Mouse (Mus musculus) myocyte (in vitro differentiated cells): ENCODE data around the gene Cfap221.

Experiments used
- MAX ChIP-seq: IDR thresholded peaks from one replicate; pipeline ENCODE4 v1.6.1; 2011; ENCODE audit warnings: low read depth, mild to moderate bottlenecking, control low read depth
- MYOG ChIP-seq, 3 experiments: IDR thresholded peaks; one replicate each; pipeline ENCODE4 v1.6.1; 2011; ENCODE audit warnings: control low read depth in 2 of 3, low read depth in 2 of 3, mild to moderate bottlenecking in 2 of 3; ENCODE audit not compliant: insufficient read length in 2 of 3, control insufficient read depth in 1 of 3, insufficient read depth in 1 of 3
- POLR2A ChIP-seq: IDR thresholded peaks from one replicate; pipeline ENCODE4 v1.6.1; 2011; ENCODE audit warnings: low read depth, mild to moderate bottlenecking, control low read depth, moderate library complexity; ENCODE audit not compliant: insufficient read length

DNA sequence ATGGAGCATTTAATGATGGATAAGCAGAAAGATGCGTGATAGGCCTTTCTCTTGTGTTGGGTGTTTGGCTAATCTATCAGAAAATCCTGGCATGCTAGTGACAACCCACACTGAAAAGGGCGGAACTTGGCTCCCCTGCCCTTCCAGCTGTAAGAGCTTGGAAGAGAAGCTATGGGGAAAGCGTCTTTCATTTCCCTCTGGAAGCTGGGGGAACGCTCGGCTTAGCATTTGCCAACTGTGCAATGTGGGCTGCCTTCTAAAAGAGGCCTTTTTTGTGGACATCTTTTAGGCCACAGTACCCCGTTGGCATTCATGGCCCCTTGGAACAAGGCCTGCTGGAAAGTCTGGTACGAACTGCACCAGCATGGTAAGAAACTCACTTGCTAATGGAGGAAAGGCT, 118.1 kb downstream of the Cfap221 start:
- no peak for TF ChIP-seq POLR2A
- no peak for TF ChIP-seq MAX
- no peak for TF ChIP-seq MYOG (IDR thresholded peaks at IDR 0.05; ENCODE audit: control insufficient read depth in 1 of 3, insufficient read depth in 1 of 3, insufficient read length in 2 of 3, low read depth in 2 of 3)
